Mouse (Mus musculus): ENCODE data around the gene Bmp5. TPM values are rescaled to one million over a fixed set of nuclear protein-coding genes. Genes with fewer than 3 reads are reported as not detected.

The Bmp5 gene
- polyA plus RNA-seq, 1 experiment = 2.5 TPM

DNA sequence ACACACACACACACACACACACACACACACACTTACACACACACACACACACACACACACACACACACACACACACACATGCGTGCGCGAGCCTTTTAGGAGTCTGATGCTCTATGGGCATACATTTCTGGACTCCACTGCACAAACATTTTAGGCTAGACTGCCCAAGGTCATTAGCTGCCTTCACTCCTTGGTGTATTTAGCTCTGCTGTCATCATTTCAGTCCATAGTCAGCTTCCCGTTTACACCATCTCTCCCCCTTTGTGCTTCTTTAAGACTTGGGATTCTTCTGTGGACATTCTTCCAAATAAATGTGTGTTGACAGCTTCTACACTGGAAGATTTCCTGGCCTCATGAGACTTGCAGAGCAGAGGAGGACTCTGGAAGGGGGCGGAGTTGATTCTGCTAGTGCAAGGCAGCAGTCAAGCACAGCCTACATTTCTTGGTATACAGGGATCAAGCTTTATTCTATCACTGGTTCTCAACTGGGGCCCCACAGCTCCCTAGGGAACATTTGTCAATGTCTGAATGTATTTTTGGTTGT is 58.1 kb downstream of the Bmp5 start:
- no peak for DNase-seq (ENCODE audit: extremely low spot score in 1 of 2, low spot score in 1 of 2)

DNA sequence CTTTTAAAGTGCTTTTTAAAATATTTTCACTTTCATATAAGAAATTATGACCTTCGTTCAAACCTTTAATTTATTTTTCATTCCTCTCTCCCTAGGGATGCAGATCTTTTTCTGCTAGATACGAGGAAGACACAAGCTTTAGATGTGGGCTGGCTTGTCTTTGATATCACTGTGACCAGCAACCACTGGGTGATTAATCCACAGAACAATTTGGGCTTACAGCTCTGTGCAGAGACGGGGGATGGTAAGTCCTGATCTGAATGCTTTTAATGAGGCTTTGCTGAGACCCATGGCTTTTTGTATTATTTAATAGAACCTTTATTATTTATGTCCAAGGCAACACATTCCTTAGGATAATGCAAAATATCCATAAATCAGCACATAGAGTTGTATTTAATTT is 64.3 kb downstream of the Bmp5 start:
- no peak for DNase-seq (ENCODE audit: extremely low spot score in 1 of 2, low spot score in 1 of 2)

DNA sequence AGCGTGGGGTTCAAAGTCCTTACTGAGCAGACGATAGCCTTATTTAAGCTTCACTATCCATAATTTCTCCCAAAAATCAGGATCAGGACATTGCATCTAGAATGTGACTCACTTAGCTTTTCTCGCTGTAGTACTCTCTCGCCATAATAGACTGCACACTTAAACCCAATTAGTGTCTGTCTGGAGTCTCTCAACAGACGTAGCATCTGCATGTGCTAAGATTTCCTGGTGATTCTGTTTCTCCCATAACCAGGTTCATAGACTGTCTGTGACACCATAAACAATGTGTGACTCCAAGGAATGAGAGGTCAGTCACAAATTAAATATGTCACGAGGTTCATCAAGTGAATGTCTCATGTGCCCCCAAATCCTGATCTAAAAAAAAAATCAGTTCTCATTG is 65.7 kb downstream of the Bmp5 start:
- no peak for DNase-seq (ENCODE audit: extremely low spot score in 1 of 2, low spot score in 1 of 2)

DNA sequence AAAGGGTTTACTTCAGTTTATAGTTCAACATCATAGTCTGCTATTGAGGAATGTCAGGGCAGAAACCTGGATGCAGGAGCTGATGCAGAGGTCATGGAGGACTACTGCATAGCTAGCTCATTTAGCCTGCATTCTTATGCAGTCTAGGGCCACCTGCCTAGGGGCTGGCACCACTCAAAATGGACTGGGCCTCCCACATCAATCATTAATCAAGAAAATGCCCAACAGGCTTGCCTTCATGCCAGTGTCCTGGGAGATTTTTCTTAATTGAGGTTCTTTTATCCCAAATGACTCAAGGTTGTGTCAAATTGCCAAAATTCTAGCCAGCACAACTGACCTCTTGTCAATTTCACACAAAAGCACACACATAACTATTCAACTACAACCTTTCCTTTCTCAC is 70.8 kb downstream of the Bmp5 start:
- DNase-seq (ENCODE audit: extremely low spot score in 1 of 2, low spot score in 1 of 2) = no peak

DNA sequence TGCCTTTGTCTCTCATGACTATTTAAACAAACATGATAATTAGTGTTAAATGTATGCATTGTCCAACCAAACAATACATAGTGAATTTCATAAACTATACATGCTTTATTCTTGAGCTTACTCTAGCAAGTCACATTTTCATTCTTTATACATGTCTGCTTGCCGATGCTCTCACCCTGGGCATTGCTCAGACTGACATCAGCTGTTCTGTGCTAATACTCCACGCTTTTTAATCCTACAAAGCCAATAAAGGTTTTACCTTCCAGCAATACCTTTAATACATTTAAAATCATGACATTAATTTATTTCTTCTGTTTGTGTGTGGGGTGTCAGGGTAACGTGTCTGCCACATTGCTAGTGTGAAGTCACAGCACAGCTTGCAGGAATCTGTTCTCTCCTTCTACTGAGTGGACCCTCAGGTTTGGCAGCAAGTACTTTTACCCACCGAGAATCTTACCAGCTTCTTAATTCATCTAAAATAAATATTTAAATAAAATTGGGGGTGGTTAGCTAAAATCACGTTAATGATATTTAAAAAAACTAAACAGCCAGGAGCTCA is 75.6 kb downstream of the Bmp5 start:
- DNase-seq (ENCODE audit: extremely low spot score in 1 of 2, low spot score in 1 of 2) = no peak

DNA sequence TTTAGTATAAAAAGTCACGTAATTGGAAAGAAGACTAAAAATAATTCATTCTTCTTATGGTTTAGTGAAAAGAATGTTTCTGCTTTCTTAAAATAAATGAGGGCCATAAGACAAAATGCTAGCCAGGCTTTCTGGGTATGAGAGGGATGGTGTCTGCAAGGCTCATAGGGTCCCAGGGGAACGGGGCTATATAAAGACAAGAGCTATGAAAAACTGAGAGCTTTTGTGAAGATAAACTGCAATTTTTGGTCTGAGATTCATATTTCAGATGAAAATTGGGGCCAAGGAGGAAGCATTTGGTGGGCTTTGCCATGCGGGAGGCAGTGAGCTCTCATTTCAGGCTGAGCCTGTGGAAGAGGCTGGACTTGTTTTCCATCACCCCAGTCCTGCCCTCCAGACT is 83.0 kb downstream of the Bmp5 start:
- no peak for DNase-seq (ENCODE audit: extremely low spot score in 1 of 2, low spot score in 1 of 2)

DNA sequence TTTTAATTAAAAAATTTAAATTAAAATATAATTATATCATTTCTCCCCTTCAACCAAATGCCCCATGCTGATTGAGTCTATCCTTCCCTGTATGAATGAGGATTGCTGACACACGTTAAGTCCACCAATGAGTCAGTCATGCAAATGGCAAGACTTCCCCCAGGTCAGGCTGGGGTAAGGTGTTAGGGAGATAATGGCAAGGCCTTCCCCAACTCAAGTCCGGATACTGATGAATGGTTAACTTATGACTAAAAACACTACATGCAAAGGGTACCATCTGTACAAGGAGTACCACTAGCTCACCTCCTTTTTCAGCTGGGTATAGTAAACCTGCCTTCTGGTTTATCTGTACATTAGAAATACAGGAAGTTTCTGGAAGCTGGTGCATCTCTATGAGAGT is 83.8 kb downstream of the Bmp5 start:
- DNase-seq (ENCODE audit: extremely low spot score in 1 of 2, low spot score in 1 of 2) = no peak

DNA sequence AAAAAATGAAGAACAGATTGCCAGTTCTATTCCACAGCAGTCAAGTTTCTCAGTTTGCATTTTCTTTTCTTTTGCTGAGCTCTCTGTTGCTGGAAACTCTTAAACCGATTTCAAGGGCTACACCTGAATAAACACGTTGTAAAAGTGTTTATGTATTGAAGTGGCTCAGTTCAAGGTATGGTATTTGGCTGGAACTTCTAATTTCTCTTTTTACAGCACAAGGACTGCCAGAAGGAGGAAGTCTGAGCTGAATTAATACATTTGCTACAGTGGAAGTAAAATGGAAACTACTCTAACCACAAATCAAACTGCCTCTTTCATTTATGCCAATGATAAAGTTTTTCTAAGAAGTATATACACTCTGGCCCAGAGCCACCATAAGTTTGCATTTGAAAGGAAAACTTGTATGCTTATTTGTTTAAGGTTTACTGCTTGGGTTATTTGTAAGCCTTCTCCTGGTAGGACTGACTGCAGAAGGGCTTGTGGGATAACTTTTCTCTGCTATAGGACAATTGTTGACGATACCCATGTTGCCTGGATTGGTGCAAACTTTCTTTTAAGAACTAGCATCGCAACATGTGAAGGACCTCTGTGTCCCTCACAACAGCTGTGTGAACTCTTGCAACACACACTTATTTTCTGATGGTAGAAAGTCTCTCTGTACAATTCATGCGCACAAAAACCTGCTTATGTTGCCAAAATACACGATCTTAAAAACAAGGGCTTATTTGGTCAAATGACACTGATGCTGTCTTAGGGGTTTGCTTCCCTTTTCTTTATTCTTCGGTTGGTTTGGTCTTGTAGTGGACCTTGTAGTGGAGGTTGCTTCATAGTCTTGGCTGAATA is 95.4 kb downstream of the Bmp5 start:
- no peak for DNase-seq (ENCODE audit: extremely low spot score in 1 of 2, low spot score in 1 of 2)

DNA sequence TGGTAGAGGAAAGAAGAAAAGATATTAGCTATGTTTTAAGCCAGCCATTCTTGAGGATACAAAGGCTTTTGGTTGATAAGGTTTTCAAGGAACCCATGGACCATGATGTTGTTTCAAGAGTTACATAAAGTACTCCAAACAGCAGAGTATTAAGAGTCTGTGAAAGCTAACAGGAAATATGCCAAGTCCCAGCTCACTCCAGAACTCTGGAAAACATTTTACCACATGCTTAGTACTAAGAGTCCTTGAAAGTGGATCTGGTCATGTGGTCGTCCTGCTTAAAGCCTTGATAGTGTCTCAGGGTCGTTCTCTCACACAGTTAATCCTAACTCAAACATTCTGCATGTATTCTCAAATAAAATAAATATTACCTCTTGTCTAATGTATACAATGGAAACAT is 101.2 kb downstream of the Bmp5 start:
- no peak for DNase-seq (ENCODE audit: extremely low spot score in 1 of 2, low spot score in 1 of 2)

DNA sequence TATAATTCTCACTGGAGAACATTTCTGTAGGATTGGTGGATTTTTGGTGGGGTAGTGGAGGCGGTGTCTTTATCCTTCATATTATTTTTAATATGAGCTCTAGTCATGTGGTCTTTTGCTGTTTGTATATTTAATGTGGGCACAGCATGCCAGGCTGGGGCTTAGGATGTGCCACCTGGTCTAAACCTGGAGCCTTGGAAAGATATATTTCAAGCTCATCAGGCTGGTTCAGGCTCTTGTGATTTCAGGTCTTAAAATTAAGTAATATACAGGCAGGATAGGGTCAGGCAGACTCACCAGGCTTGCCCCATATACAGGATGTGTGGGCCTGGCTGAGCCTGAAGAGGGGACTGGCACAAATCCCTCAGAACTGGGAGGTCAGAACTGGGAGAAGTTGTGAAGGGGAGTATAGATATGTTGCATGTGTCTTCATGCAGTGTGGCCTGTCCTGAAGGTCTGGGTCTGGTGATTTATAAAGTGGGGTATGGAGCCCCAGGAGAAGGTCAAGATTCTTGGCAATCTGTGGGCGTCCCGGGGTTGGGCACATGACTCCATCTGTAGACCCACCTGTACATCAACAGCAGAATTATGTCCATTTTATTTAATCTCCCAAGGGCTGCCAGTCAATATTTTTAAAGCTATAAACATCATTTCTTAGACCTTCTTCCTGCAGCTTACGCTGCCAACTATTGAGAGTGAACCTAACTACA is 108.5 kb downstream of the Bmp5 start:
- DNase-seq (ENCODE audit: extremely low spot score in 1 of 2, low spot score in 1 of 2) = no peak

DNA sequence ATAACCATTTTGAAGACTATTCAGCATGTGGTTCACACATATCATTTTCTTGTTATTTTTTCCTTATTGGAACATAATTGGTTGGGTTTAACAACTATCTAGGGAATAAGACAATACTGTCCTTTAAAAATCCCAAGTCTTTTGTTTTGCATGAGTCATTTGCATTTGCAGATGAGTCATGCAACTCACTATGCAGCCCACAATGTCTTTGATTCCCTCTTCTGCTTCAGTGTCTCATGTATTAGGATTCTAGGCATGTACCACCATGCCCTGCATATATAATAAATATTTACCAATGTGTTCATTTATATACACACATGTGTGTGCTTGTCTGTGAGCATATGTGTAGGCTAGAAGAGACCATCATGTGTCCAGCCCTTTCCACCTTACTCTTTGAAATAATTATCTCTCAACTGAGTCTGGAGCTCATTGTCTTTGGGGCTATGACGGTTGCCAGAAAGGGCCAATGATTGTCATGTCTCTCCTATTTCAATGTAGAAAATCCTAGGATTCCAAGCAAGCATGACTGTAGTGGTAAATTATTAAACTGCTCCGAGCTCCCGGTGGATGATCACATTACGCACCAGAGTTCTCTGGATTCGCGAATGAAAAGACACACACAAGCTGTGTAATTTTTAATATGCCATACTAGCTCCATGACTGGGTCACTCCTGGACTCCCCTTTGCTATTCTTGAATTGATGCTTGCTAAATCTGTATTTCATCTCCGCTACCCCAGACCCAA is 111.8 kb downstream of the Bmp5 start:
- DNase-seq (ENCODE audit: extremely low spot score in 1 of 2, low spot score in 1 of 2) = no peak

DNA sequence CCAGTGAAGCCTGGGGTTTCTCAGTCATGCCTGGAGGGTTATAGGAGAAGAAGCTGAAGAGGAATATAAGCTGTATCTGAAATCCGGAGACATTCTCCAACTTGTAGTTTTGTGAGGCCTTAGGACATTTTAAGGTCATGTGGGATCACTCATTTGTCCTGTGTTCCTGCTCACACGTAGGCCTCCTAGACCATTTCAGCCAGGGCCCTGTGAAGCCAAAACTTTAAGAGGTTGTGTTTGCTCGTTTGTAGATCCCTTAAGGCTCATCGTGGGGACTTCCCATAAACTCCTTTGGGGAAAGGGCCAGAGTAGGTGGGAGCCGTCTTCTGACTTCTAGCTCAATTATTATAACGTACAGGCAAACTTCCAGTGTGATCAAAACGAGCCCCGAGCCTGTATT is 121.8 kb downstream of the Bmp5 start:
- no peak for DNase-seq (ENCODE audit: extremely low spot score in 1 of 2, low spot score in 1 of 2)

DNA sequence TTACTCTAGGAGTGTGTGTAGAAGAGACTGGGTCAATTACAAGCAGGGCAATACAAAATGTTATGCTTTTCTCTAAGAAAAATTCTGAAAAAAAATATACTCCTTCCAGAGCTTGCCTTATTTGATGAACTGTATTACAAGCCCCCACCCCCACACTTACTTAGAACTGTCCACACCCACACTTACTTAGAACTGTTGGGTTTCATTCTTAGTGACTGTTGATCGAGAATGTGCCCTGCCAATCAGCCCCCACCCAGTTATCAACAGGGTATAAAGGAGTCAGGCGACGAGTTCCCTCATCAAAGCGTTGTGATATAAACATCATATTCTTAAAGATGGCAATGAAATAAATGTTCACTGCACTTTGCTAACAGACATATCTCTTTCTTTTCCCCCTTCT is 122.9 kb downstream of the Bmp5 start:
- DNase-seq (ENCODE audit: extremely low spot score in 1 of 2, low spot score in 1 of 2) = no peak

DNA sequence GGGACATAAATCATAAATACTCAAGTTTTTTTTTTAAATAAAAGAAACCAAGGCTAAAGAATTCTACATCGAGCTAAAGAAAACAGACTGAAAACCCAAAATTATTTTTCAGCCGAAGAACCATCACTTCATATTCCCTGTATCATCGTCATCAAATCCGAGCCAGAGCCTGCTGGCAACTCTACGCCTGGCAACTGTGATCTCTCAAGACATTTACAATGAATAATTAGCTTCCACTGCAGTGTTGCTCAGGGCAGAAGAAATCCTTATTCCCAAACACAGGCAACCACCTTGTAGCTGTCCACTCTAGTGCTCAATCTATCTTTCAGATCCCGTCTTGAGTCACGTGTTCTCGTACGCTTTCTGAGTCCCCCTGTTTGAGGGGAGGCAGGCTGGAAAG is 126.1 kb downstream of the Bmp5 start:
- no peak for DNase-seq (ENCODE audit: extremely low spot score in 1 of 2, low spot score in 1 of 2)

DNA sequence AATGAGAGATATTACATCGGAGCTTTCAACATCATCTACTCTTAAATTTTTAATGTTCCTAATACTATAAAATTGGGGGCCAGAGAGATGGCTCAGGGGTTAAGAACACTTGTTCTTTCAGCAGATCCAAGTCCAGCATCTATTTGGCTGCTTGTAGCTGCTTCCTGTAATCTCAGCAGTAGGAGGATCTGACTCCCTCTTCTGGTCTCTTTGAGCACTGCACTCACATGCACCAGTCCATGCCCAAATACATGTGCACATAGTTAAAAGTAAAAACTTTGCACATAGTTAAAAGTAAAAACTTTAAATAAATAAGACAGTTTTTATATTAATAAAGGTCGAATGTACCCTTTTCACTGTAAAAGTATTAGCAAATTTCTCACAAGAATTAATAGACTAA is 130.3 kb downstream of the Bmp5 start:
- DNase-seq (ENCODE audit: extremely low spot score in 1 of 2, low spot score in 1 of 2) = no peak

DNA sequence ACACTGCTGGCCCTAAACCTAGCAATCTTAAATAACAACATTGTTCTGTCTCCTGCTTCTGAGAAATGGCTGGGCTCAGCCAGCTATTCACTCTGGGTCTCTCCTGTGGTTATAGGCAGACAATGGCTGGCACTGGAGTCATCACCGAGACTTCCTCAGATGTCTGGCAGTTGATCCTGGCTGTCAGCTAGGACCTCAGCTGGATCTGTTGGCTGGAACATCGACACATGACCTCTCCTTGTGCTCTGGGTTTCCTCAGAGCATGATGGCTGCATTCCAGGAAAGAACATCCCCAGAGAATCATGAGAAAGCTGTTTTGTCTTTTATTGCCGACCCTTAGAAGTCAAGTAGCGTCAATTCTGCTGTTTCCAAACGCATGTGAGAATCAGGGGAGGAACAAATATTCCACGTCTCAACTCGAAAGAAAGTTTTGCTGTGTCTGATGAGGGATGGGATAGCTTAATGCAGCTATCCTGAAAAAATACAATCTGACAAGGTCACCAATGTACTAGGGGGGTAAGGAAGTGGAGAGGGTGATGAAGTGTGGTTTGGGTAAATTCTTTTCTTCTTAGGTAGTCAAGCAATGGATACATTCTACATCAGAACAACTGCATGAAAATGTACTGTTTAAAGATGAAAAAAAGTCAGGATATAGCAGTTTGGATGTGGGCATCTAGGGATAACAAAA is 135.1 kb downstream of the Bmp5 start:
- DNase-seq (ENCODE audit: extremely low spot score in 1 of 2, low spot score in 1 of 2) = peak in 1 of 2 experiments; percentile 9

DNA sequence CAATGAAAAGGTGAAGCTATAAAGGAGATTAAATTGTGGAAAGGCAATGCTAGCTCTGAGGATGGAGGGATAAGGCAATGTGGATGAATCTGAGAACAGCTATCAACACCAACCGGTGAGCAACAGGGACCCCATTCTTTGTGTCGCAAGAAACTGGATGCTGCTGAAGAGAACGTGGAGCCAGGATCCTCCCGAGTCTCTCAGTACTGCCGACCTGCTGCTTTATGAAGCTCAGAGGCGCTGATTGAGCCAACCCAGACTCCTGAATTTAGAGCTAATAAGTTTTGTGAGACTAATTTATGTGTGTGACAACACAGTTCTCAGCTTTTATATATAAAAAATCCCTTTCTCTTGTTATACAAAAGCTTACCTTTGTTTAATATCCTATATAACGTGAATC is 136.4 kb downstream of the Bmp5 start:
- DNase-seq (ENCODE audit: extremely low spot score in 1 of 2, low spot score in 1 of 2) = no peak

DNA sequence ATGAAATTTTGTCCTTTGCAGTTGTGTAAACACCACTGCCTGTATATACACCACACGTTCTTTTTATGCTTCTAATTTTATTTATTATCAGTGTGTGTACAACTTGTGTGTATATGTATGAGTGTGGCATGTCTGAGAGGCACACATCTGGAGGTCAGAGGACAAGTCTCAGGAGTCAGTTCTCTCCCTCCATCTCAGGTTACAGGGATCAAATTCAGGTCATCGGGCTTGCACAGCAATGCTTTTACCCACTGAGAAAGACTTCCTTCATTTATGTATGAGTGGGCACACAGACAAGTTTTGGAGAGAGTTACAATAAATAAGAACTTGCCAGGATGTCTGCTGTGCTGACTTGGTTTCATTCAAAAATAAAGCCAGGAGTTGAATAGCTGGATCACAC is 140.9 kb downstream of the Bmp5 start:
- DNase-seq (ENCODE audit: extremely low spot score in 1 of 2, low spot score in 1 of 2) = no peak

DNA sequence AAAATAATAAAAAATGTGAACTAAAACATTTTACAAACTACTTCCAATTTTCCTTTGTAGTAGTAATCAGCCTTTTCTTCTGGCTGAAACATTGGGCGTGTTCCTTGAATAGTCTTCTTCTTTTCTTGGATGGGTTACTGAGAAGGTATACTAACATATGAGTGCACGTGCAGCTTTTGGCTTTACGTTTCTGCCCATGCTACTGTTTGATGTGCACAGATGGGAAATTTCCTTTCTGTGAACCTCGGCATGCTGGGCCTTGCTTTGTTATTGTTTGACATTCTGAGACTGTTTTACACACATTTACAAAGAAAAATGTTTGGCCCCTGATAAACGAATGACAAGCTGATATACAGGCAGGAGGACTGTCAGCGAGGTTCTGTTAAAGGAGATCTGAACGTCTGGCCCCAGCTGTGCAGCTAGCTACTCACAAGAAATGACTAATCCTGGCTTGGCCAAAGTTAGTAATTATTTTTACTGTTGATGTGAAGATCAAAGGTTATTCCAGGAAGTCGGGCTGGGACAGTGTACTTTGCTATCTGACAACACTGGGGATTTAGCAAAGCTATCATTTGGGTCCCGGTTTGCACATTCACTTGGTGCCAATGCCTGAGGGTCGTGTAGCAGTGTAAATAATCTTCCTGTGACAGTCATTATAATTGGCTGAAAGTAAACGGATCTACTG is 152.2 kb downstream of the Bmp5 start:
- DNase-seq (ENCODE audit: extremely low spot score in 1 of 2, low spot score in 1 of 2) = no peak

DNA sequence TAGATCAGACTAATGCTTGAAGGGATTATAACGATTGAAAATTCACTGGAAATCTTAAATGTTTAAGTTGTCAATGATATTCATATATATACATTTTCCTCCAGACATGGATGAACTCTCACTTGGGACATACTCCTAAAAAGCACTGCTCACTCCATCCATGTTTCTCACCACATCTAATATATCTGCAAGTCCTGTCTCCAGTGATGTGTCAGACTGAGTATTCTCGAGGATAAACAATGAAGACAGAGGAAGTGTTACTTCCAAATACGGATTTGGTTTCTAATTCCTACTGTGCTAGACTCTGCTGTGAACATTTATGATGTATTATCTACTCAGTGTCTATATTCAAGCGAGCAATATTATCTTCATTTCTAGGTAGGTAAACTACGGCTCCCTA is 152.9 kb downstream of the Bmp5 start:
- DNase-seq (ENCODE audit: extremely low spot score in 1 of 2, low spot score in 1 of 2) = no peak
